Mouse (Mus musculus) gastrocnemius, adult 8-10 months (tissue): Measurements from ENCODE around the gene Ahdc1. TPM values are rescaled to one million over a fixed set of nuclear protein-coding genes. Genes with fewer than 3 reads are reported as not detected.

ENCODE experiments used
- DNase-seq, 2 experiments: peaks; one replicate each; pipeline ENCODE4 v3.0.0; 2022; ENCODE audit warnings: low spot score in 2 of 2
- total RNA-seq, 4 experiments: library from RNA; stranded (reverse); gene quantifications; 2 replicates each; pipeline ENCODE4 v1.2.4; 2022

Ahdc1 gene
- 10 to 100 TPM; 26.3 to 32.9 (median 28.9) TPM for total RNA-seq

- peak; percentile 87 to 88 for DNase-seq
Measured at GRCm38 (mm10) chr4:133011028-133011820, at the start of gene Ahdc1. TSS of gene Ahdc1 (plus strand) at chr4:133011260.

DNA sequence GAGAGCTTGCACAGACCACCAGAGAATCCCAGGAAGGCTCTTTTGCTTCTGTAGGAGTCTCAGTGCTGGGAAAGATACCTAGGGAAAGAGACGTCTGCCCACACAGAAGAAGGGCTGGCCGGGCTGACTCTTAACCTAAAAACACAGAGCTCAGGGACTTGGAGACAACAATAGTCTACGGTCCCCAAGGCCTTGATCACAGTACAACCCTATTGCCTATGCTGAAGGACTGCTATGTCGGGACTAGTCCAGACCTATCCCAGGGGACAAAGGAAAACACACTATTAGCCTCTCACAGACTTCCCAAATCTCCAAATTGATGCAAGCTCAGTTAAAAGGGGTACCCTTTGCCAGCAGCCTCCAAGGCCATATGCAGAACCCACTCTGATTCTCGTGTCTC lies 49.2 kb upstream of the Ahdc1 start:
- no peak for DNase-seq

DNA sequence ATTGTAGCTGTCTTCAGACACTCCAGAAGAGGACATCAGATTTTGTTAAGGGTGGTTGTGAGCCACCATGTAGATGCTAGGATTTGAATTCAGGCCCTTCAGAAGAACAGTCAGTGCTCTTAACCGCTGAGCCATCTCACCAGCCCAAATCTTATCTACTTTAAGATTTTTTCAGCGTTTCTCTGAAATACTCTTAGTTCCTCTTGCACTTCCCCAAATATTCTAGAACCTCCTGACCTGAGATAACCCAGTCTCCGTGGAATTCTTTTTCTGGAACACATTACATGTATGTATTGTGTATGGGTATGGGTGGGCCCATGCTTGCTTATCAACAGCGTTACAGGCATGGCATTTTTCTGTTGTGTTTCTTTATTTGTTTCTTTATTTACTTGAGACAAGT lies 48.4 kb upstream of the Ahdc1 start:
- no peak for DNase-seq

DNA sequence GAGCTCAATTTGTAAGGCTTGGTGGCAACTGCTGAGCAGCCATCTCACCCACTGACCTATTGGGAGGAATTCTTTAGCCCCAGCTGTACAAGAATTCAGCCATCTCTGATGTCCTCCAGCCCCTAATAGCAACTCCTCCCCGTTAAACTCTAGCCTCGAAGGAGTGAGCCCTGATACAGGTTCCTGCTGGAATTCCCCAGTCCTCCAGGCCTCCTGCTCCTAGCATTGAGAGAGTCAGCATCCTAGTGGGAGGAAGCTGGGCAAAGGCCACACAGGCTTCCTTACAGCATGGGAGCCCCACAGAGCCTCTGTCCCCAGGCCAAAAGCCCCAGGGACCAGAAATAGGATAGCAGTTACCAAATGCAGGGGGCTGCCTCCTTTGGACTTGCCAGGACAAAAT lies 47.6 kb upstream of the Ahdc1 start:
- no peak for DNase-seq

DNA sequence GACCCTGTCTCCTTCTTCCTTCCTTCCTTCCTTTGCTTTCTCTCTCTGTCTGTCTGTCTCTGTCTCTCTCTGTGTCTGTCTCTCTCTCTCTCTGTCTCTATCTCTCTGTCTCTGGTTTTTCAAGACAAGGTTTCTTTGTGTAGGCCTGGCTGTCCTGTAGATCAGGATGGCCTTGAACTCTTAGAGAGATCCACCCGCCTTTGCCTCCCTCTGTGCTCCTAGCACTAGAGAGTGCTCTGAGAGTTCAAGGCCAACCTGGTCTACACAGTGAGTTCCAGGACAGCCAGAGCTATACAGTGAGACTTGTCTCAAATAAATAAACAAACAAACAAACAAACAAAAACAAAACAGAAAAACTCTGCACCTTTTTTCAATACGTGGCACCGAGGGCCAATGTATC lies 47.0 kb upstream of the Ahdc1 start:
- DNase-seq: no peak

DNA sequence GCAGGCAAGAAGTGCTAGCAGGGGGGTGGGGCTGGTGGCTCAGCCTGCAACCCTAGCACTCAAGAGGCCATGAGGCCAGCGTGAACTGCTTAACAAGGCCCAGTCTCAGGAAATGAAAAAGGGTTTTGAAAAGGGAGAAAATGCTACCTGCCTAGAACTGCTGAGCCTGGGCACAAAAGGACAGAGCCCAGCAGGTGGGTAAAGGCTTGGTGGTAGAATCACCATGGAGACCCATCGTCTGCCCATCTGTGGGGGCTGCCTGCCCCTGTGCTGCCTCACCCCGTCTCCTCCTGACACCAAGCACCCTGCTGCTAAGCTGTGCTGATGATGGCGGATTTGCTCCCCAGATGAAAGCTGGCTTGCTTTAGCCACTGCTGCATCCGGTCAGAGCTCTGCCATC lies 46.6 kb upstream of the Ahdc1 start:
- DNase-seq: no peak

DNA sequence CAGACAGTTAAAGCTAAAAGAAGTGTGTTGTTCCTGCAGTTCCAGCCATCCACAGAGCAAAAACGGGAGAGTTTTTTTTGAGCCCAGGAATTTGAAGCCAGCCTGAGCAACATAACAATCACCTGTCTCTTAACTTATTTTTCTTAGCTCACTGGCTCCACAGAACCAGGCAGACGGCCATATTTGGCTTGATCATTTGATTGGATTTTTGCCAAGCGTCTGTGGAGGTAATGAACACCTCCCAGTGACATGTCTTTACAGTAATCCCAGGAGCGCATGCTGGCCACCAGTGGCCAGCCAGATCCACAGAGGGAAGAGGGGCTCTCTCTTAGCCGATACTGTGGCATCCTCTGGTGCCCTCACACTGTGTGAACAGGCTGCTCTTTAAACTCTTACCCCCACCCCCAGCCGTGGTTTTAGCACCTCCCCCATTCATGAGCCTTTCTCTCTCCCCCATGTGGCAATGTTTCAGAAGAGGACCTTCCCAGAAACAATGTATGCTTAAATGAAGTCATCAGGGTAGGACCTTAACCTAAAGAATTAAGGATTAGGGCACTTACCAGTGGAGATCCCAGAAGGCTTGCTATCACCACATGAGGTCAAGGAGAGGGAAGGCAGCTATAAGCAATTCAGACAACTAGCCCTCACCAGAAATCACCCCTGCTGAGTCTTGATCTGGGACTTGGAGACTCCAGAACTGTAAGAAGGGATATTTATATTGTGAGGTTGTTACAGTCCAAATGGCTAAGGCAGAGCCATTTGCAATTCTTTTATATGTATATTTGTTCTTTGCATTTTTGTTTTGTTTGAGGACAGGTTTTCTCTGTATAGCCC lies 42.7 kb upstream of the Ahdc1 start:
- DNase-seq: no peak

DNA sequence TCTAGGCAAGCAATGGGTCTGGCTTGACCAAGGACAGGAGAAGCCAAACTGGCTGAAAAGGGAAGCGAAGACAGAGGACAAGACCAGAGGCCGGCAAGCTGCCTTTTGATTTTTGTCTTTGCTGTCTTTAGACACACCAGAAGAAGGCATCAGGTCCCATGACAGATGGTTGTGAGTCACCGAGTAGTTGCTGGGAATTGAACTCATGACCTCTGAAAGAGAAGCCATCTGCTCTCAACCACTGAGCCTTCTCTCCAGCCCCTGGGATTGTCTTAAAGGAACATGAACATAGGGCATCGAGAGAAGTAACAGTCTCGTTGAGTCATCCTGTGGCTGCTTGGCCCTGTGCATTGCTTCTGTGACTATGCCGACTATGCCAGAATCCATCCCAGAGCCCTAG lies 39.5 kb upstream of the Ahdc1 start:
- DNase-seq: no peak

DNA sequence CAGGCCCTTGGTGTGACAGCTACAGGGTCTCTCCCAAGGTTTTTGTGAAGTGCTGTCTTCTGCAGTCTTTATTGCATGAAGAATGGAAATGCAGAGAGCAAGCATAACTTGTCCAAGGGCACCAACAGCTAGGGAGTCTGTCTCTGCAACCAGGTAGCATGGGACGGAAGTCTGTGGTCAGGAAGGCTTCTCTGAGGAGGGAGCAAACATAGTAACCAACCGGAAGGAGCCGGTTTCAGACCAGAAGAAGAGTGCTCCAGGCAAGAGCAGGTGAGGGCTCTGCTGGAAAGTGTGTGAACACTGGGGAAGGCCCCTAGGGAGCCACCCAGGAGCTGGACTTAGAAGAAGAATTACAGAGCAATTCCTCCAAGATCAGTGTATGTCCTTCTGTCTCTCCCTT lies 39.0 kb upstream of the Ahdc1 start:
- no peak for DNase-seq

- no peak for DNase-seq
Measured at GRCm38 (mm10) chr4:132972556-132972955, 38.5 kb upstream of the Ahdc1 start.

DNA sequence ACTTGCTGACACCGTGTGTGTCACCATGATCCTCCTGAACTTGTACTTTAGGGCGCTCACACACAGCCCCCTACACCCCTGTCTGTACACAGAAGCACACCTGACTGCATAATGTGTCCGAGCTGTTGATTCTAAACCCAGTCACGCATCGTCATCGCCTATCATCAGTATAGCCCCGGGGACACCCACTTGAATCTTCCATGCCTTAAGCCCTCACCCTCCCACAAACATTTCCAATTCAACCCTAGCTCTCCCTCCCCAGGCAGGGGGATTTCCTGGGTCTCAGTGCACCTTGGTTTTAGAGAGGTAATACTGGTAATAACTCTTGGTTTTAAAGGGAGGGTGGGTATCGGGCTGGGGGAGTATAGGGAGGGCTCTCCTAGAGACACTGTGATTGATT lies 37.9 kb upstream of the Ahdc1 start:
- DNase-seq: no peak

DNA sequence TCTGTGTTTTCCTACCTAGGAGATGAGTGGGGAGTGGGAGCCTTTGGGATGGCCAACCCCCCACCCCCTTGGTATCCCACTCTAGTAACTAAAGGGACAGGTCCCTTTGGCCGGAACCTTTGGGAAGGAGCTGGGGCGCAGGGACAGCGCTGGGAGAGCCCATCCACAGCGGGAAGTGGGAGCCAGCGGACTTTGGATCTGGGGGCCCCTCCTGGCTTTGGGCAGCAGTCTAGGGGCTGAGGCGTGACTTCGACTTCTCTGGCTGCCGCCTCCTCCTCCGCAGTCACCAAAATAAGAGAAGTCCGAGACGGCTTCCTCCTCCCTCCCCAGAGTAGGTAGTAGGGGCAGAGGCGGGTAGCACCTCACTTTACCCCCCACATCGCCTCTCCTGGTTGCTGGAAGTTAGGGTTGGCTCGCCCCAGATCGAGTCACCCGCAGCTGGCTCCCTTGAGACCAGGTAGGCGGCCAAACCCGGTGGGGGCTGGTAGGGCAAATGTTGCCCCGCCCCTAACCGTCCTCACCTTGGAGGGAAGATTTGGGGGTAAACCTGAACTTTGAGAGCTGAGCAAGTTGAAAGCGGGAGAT lies 37.2 kb upstream of the Ahdc1 start, which contains the start of gene Fgr:
Fgr (plus strand) TSS at position 282 of the 585 bp plus-strand sequence.
- DNase-seq: no peak

DNA sequence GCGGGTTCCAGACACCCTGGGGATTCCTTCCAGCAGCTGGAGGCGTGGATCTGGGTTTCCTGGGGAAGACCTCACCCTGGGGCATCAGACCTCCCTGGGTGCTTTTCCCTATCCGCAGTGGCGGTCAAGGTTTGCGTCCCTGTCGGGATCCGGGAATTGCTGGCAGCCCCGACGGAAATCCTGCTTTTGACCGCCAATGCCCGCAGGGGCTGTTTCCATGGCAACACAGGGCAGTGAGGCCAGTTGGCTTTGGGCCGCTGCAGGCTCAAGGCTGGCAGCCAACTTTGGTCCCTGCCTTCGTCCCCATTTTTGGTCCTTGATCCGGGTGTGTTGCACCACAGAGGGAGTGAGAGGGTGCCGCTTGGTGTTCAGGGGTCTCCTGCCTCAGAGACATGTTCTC lies 36.2 kb upstream of the Ahdc1 start:
- DNase-seq: peak; percentile 21 to 36

GRCm38 (mm10) chr4:132975791-132976190 lies 35.3 kb upstream of the Ahdc1 start:
- no peak for DNase-seq

DNA sequence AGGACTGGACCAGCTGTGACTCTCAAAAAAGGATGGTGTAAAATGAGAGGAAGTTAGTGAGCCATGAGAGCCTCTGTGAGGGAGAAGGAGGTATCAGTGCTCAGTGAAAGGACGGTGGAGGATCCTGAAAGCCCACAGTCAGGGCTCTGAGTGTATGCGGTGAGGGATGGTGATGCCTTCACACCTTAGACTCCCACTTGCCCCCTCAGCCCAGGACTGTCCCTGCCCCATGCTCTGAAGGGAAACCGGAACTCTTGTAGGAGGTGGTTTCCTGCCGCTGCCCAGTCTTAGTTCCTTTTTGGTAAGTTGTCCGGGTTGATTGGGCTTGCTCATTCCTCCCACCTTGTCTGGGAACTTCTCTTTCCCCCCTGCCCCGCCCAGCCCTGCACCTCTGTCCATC lies 34.3 kb upstream of the Ahdc1 start:
- no peak for DNase-seq

DNA sequence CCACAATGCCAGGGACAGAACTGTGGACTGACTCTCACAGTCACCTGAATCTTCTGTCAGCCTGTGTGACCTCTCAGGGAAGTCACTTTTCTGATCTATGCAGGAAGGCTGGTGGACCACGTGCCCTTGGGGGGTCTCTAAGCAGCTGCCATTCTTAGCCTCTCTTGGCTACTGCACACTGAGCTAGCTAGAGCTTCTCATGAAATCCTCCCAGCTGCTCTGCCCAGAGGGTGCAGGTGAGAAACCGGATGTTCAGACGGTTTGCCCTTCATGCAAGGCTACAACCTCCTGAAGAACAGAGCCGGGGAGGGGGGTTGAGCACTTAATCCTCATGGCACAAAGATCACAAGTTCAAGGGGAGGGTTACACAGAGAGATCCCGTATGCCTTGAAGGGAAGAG lies 33.5 kb upstream of the Ahdc1 start:
- no peak for DNase-seq

GRCm38 (mm10) chr4:132979186-132979585 lies 31.9 kb upstream of the Ahdc1 start:
- no peak for DNase-seq

- no peak for DNase-seq
Measured at GRCm38 (mm10) chr4:132981621-132982020, 29.4 kb upstream of the Ahdc1 start.

DNA sequence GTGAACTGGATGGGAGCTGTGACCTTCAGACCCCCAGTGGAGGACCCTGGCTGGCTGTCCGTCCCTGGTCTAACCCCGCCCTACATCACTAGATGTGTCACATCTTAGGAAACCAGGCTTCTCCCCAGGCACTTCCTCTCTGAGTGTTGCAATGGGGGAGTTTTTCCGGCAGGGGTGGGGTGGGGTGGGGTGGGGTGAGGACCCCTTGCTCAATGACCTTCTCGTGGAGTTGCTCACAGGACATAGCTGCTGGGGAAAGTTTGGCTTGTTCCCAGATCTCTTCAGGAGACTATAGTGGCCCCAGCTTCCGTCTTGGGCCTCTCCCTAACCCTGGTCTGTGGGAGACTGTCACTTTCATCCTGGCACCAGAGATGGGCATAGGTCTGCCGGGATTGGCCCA lies 28.1 kb upstream of the Ahdc1 start:
- DNase-seq: no peak

- DNase-seq: no peak
Measured at GRCm38 (mm10) chr4:132983664-132984512, 27.2 kb upstream of the Ahdc1 start.

GRCm38 (mm10) chr4:132988581-132989355 lies 22.3 kb upstream of the Ahdc1 start:
- no peak for DNase-seq
